In genomic region chrX:163261248-163261647, GRCm38 (mm10) we compare ENCODE assay signal across 24 mouse cellular contexts.
"Had no signal": no experiment of that assay in that cellular context is flagged by ENCODE, and none has a peak within 500 bp of the region (broad histone marks: within the 10 kb centered on the region; RNA-seq: fewer than 3 reads in every experiment).

No protein-coding gene starts in this region.

- H3K4me1 ChIP-seq: heart, embryonic 13.5 days; heart, embryonic 15.5 days; hindbrain, embryonic 13.5 days; hindbrain, embryonic 15.5 days; limb, embryonic 13.5 days; limb, embryonic 15.5 days had no signal

- H3K4me3 ChIP-seq: gastrocnemius, adult 2 months; heart, adult 2 months; heart, embryonic 13.5 days; heart, embryonic 15.5 days; hindbrain, embryonic 13.5 days; hindbrain, embryonic 15.5 days; limb, embryonic 13.5 days; limb, embryonic 15.5 days had no signal

- H3K9me3 ChIP-seq: heart, embryonic 13.5 days; heart, embryonic 15.5 days; hindbrain, embryonic 13.5 days; hindbrain, embryonic 15.5 days; limb, embryonic 13.5 days; limb, embryonic 15.5 days had no signal

- H3K27ac ChIP-seq: gastrocnemius, adult 2 months; heart, adult 2 months; heart, embryonic 13.5 days; heart, embryonic 15.5 days; hindbrain, embryonic 13.5 days; hindbrain, embryonic 15.5 days; hindbrain, postnatal 0 days; limb, embryonic 13.5 days; limb, embryonic 15.5 days had no signal

- DNase-seq: gastrocnemius, adult 2 months; gastrocnemius, postnatal 10 days; gastrocnemius, postnatal 25 days; heart, adult 11 months; heart, adult 2 months; heart, postnatal 14 days; heart, postnatal 36 days; kidney, adult 11 months; kidney, adult 8-10 months; kidney, postnatal 10 days; kidney, postnatal 36 days; layer of hippocampus, adult 9-11 months; layer of hippocampus, postnatal 36 days; left cerebral cortex, postnatal 4 days had no signal

- ATAC-seq: hindbrain, postnatal 0 days; intestine, embryonic 16.5 days had no signal

- H3K36me3 ChIP-seq: heart, embryonic 13.5 days; heart, embryonic 15.5 days; hindbrain, embryonic 13.5 days; hindbrain, embryonic 15.5 days; limb, embryonic 13.5 days; limb, embryonic 15.5 days had no signal

- H3K4me2 ChIP-seq: heart, embryonic 11.5 days; heart, embryonic 13.5 days; heart, embryonic 15.5 days; hindbrain, embryonic 13.5 days; hindbrain, embryonic 15.5 days; limb, embryonic 13.5 days; limb, embryonic 15.5 days; liver, embryonic 11.5 days had no signal

- H3K27me3 ChIP-seq: heart, embryonic 13.5 days; heart, embryonic 15.5 days; hindbrain, embryonic 15.5 days; limb, embryonic 15.5 days had no signal

- H3K9ac ChIP-seq: heart, embryonic 13.5 days; heart, embryonic 15.5 days; hindbrain, embryonic 13.5 days; hindbrain, embryonic 15.5 days; limb, embryonic 13.5 days; limb, embryonic 15.5 days had no signal
